Mouse (Mus musculus): Measurements from ENCODE around the gene Frs3.

DNA sequence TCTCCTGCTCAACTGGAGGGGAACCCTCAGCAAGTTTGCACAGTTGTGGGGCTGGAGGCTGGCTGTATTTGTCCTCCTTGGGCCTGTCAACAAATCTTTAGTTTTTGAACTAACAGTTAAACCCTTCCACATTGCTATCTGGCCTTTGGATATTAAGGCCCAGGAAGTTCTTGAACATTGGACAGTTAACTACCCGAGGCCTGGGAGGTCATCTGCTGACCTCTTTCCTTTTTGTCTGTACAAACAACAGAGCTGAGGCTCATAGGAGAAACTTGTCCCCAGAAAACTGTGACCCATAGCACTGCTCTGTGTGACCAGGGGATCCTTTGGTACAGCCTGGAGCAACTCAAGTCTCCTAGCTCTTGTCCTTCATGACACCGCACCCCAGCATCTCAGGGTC, 10.2 kb downstream of the Frs3 start:
- TF ChIP-seq CTCF (IDR thresholded peaks at IDR 0.05; ENCODE audit: low read depth, low read length) (no peak), POLR2A (IDR thresholded peaks at IDR 0.05; ENCODE audit: extremely low read depth, insufficient read depth, low read length) (no peak)

Measured in liver, adult 2 months (tissue).